Mouse (Mus musculus) MEL (cell line): Measurements from ENCODE around the gene Fam185a.

ENCODE experiments used
- MXI1 ChIP-seq: IDR thresholded peaks from 2 replicates; pipeline ENCODE4 v1.6.1; 2011; ENCODE audit warnings: mild to moderate bottlenecking, low read depth, low read length, improper control_type of control experiment
- POLR2A ChIP-seq, 2 experiments: IDR thresholded peaks; 2 replicates each; pipeline ENCODE4 v1.6.1; 2011 to 2012; ENCODE audit warnings: low read length in 2 of 2, mild to moderate bottlenecking in 2 of 2, control low read depth in 1 of 2, improper control_type of control experiment in 1 of 2, low read depth in 1 of 2, moderate library complexity in 1 of 2; ENCODE audit not compliant: control insufficient read depth in 1 of 2, insufficient read depth in 1 of 2, poor library complexity in 1 of 2
- ZKSCAN1 ChIP-seq: IDR thresholded peaks from 2 replicates; pipeline ENCODE4 v1.6.1; 2012; ENCODE audit warnings: low read depth, mild to moderate bottlenecking, inconsistent platforms, low read length, improper control_type of control experiment, moderate library complexity
- ZNF384 ChIP-seq: IDR thresholded peaks from 2 replicates; pipeline ENCODE4 v1.6.1; 2012; ENCODE audit warnings: low read depth, mild to moderate bottlenecking, inconsistent platforms, low read length, improper control_type of control experiment

DNA sequence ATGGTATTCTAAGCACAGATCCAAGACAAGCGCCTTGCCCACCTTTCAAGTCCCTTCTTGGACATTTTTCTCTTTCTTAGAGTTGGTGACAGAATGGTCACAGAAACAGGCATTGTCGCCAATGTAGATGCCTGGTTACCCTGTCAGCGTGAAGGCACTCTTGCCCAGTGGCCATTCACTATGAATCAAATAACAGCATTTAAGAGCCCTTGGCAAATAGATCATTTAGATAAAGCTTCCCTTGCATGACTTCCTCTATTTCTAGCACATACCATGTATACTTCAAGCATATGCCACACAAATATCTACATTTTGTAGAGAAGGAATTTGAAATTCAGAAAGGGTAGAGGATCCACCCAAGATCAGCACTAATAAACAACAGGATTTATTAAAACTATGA, 11.4 kb upstream of the Fam185a start:
- TF ChIP-seq MXI1 (no peak), ZNF384 (no peak), POLR2A (IDR thresholded peaks at IDR 0.05; ENCODE audit: control insufficient read depth in 1 of 2, insufficient read depth in 1 of 2, low read depth in 1 of 2, low read length in 2 of 2, poor library complexity in 1 of 2) (no peak), ZKSCAN1 (no peak)
